In genomic region chr9:66123648-66124047, GRCm38 (mm10) we compare ENCODE assay signal across 1 mouse cellular context.
TF ChIP-seq lines count a peak whose summit lies in the region.

No protein-coding gene starts in this region.

TF ChIP-seq in MEL, 35 proteins besides CTCF, POLR2A, EP300 and RAD21 (continued from another document):
- TF ChIP-seq POLR2AphosphoS5 (IDR thresholded peaks at IDR 0.05; ENCODE audit: borderline replicate concordance, low read depth, low read length) (no peak), TCF12 (IDR thresholded peaks at IDR 0.05; ENCODE audit: low read depth, low read length) (no peak), MYC (IDR thresholded peaks at IDR 0.05; ENCODE audit: low read depth, low read length) (no peak), GATA1 (IDR thresholded peaks at IDR 0.05; ENCODE audit: low read depth, low read length) (no peak), ELF1 (IDR thresholded peaks at IDR 0.05; ENCODE audit: low read depth, low read length) (no peak), ETS1 (IDR thresholded peaks at IDR 0.05; ENCODE audit: low read depth, low read length) (no peak), MAFK (IDR thresholded peaks at IDR 0.05; ENCODE audit: borderline replicate concordance, low read depth, low read length) (no peak), ZC3H11A (IDR thresholded peaks at IDR 0.05; ENCODE audit: low read depth, low read length) (no peak), KAT2A (conservative IDR thresholded peaks at IDR 0.05; ENCODE audit: low read depth, low read length) (no peak), MAX (IDR thresholded peaks at IDR 0.05; ENCODE audit: low read length) (no peak), USF1 (IDR thresholded peaks at IDR 0.05; ENCODE audit: low read depth, low read length) (no peak)
TF ChIP-seq in MEL: peak in this region for 0.
